Mouse (Mus musculus) hindbrain, embryonic 11.5 days (tissue): ENCODE data around the gene Ssbp3. TPM values are rescaled to one million over a fixed set of nuclear protein-coding genes. Genes with fewer than 3 reads are reported as not detected.

Experiments
- ATAC-seq: fragments of 200-750 bp; cut with Nextera tagmentation; 2 replicates; pipeline ENCODE4 v1.8.0; 2017; ENCODE audit warnings: mild to moderate bottlenecking, moderate TSS enrichment, moderate library complexity; ENCODE audit not compliant: low FRiP score
- DNase-seq: peaks from one replicate; pipeline ENCODE4 v3.0.0-alpha.2; 2015; ENCODE audit warnings: low spot score
- H3K27ac ChIP-seq: fragments of 300-500 bp; sonication (generic); 2 replicates; pipeline ENCODE4 v1.5.1; 2014; ENCODE audit warnings: mild to moderate bottlenecking, low read depth, low read length
- H3K27me3 ChIP-seq: fragments of 300-500 bp; sonication (generic); 2 replicates; pipeline ENCODE4 v1.6.1; 2014; ENCODE audit warnings: mild to moderate bottlenecking, low read length, moderate library complexity, mixed read lengths; ENCODE audit not compliant: control insufficient read depth, insufficient read depth
- H3K36me3 ChIP-seq: fragments of 300-500 bp; sonication (generic); 2 replicates; pipeline ENCODE4 v1.6.1; 2014; ENCODE audit warnings: mild to moderate bottlenecking, low read length, moderate library complexity, mixed read lengths; ENCODE audit not compliant: control insufficient read depth, insufficient read depth
- H3K4me1 ChIP-seq: fragments of 300-500 bp; sonication (generic); replicated peaks from 2 replicates; pipeline ENCODE4 v1.6.1; 2014; ENCODE audit warnings: low read length, mixed read lengths; ENCODE audit not compliant: control insufficient read depth, insufficient read depth
- H3K4me2 ChIP-seq: fragments of 300-500 bp; sonication (generic); replicated peaks from 2 replicates; pipeline ENCODE4 v1.6.1; 2014; ENCODE audit warnings: mild to moderate bottlenecking, low read depth, low read length
- H3K4me3 ChIP-seq: fragments of 300-500 bp; sonication (generic); 2 replicates; pipeline ENCODE4 v1.5.1; 2014; ENCODE audit warnings: low read depth, low read length
- H3K9ac ChIP-seq: fragments of 300-500 bp; sonication (generic); 2 replicates; pipeline ENCODE4 v1.6.1; 2014; ENCODE audit warnings: low read depth, low read length
- H3K9me3 ChIP-seq: fragments of 300-500 bp; sonication (generic); 2 replicates; pipeline ENCODE4 v1.6.1; 2016; ENCODE audit warnings: low read length; ENCODE audit not compliant: control insufficient read depth
- WGBS: fragments of 180-500 bp; shearing (Covaris S2); extraction: QIAGEN DNeasy Blood & Tissue Kit; methylation state at CpG from one replicate; pipeline ENCODE4 v1.1.7; 2014; 5-methylcytosine and 5-hydroxymethylcytosine counted together
- polyA plus RNA-seq: library from polyadenylated mRNA; unstranded; fragments of >200 nt; fragmentation: Nextera tagmentation; extraction: Ambion mirVana; gene quantifications from 2 replicates; pipeline ENCODE4 v1.2.1, GENCODE M21; 2014

Ssbp3 gene
- polyA plus RNA-seq, 1 experiment from 2014 or later: 159 TPM

DNA sequence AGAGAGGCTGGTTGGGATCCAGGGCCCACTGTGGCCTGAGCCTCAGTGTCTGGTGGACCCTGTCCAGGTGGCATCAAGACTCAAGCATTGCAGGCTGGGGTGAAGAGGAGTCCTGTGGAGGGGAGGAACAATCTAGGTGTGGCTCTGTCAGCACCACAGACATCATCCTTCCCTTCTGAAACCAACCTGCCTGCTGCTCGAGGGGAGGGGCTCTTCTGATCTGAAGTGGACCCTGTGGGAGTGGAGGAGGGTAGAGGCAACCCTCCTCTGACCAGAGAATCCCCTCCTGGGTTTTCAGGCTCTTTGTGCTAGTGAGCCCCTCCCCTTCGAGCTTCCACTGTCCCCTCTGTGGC lies 25.1 kb downstream of the Ssbp3 start:
- no peak overlapping the region for H3K4me2 ChIP-seq
- no peaks in the 10 kb centered on the region for H3K27me3 ChIP-seq
- ATAC-seq: peak; percentile 15
- peak overlapping the region; percentile 76 for H3K9ac ChIP-seq
- no peaks in the 10 kb centered on the region for H3K36me3 ChIP-seq
- peaks cover 57% of the 10 kb centered on the region for H3K4me1 ChIP-seq
- WGBS: 6% methylated on average over 2 of the region's 2 CpGs
- H3K9me3 ChIP-seq: no peaks in the 10 kb centered on the region
- no peak overlapping the region for H3K4me3 ChIP-seq
- peak; percentile 46 for DNase-seq
- peak overlapping the region; percentile 88 for H3K27ac ChIP-seq

DNA sequence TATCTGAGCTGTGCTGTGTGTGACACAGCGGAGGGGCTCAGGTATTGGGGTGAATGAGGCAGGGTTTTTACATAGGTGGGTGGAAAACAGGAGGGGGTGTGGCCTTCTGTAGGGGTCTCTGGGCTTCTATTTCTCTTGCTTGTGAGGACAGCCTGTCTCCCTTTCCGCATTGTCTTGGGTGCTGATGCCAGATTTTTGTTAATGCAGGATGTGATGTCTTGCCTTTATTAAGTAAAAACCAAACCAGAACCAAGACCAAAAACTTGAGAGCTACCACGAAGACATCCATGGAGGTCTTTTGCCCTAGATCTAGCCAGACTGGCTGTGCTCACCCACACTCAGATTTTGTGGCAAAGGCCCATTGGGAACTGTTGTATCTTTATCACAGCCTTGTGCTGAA lies 25.5 kb downstream of the Ssbp3 start:
- Histone ChIP-seq H3K4me3 (no peak overlapping the region), H3K27me3 (no peaks in the 10 kb centered on the region), H3K9ac (peak overlapping the region; percentile 76), H3K4me1 (peaks cover 62% of the 10 kb centered on the region), H3K9me3 (no peaks in the 10 kb centered on the region), H3K36me3 (no peaks in the 10 kb centered on the region), H3K4me2 (no peak overlapping the region; the same call in 1 of the 2 replicates), H3K27ac (peak overlapping the region; percentile 88)
- DNase-seq: peak; percentile 45
- WGBS: 52% methylated on average over 3 of the region's 3 CpGs
- no peak for ATAC-seq

DNA sequence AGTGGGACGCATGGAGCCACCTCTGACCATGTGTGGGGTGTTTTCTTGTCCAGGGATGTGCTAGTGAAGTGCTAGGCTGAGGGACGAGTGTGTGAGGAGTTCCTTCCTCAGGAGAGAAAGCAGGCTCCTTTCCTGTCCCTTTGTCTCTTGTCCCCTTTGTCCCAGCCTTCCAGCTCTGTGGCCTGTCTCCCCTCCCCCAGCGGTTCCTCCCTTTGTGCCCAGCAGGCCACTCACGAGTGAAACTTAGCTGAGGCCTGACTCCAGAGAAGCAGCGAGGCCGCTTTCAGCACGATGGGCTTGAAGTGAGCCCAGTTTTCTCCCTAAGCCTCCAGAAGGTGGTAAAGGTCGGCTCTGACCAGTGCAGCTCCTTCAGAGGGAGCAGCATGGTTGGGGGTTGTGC lies 26.2 kb downstream of the Ssbp3 start:
- WGBS: 1% methylated on average over 8 of the region's 8 CpGs
- no peaks in the 10 kb centered on the region for H3K36me3 ChIP-seq
- DNase-seq (peak; percentile 85), ATAC-seq (peak; percentile 48; the same call in 1 of the 2 replicates)
- peaks cover 69% of the 10 kb centered on the region for H3K4me1 ChIP-seq
- no peak overlapping the region for H3K4me3 ChIP-seq
- no peaks in the 10 kb centered on the region for H3K27me3 ChIP-seq
- H3K4me2 ChIP-seq: peak overlapping the region; percentile 24; the same call in 1 of the 2 replicates
- peak overlapping the region; percentile 88 for H3K27ac ChIP-seq
- H3K9me3 ChIP-seq: no peaks in the 10 kb centered on the region
- peak overlapping the region; percentile 76 for H3K9ac ChIP-seq

DNA sequence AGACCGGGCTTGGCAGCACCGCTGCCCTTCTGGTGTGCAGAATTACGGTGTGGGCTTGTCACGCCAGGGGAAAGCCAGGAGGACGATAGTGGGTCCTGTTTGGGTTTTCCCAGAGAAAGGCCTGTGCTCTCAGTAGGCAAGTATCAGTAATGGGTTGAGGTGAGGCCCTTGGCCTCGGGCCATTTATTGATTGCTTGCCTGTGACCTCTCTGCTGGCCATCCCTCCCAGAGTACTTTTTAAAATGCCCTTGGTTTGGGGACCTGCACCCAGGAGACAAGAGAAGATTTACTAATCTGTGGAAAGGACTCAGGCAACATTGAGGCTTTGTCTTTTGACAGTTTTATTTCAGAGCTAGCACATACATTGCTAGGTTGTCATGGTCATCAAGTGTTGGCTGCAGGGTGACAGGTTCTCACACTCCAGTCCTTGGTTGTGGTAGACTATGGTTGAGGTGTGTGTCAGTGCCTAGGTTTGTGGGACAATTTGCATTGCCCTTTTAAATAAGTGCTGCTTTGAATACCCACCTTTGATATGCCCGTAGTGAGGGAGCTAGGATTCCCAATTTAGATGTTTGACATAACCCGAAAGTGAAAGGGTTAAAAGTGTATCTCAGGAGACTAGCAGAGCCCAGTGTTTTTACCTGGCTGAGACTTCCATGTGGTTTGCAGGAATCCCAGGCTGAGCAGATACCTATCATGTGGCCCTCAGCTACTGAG lies 28.2 kb downstream of the Ssbp3 start:
- peak overlapping the region; percentile 79 for H3K27ac ChIP-seq
- no peaks in the 10 kb centered on the region for H3K27me3 ChIP-seq
- no peak overlapping the region; the same call in 1 of the 2 replicates for H3K4me2 ChIP-seq
- no peak overlapping the region for H3K4me3 ChIP-seq
- H3K9me3 ChIP-seq: no peaks in the 10 kb centered on the region
- WGBS: 50% methylated on average over 8 of the region's 8 CpGs
- no peak for ATAC-seq
- 0 out of 2 replicates have a peak overlapping the region, but pooled peaks have one; percentile 2 for H3K9ac ChIP-seq
- H3K4me1 ChIP-seq: peaks cover 69% of the 10 kb centered on the region
- DNase-seq: no peak
- no peaks in the 10 kb centered on the region for H3K36me3 ChIP-seq

DNA sequence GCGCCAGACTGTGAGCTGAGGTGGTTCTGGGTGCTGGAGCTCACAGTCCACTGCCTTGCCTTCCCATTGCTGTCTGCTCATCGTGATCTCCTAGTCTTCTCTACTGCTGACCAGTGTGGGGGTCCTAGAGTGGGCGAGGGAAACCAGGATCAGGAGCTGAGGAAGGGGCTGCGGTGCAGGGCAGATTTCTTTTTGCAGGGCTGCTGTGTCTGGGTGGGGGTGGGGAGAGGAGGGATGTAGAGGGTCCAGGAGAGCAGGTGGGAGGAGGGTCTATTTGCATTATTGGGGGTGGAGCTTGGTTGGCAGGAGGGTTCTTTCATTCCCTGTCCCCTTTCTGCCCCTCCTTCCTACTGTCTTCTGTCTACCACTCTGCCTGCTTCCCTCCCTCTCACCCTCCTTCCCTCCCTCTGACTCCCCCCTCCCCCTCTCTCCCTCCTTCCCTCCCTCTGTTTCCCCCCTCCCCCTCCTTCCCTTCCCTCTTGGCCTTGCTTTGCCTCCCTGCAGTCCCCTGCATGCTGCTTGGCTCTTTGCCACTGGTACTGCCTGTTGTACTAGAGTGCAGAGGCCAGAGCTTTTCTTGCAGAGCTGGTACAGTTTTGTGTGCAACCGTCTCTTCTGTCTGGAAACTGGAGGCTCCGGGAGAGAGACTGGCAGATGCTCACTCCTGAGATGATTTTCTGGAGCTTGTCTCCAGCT lies 28.9 kb downstream of the Ssbp3 start:
- WGBS: 12% methylated on average over 6 of the region's 6 CpGs
- H3K36me3 ChIP-seq: no peaks in the 10 kb centered on the region

DNA sequence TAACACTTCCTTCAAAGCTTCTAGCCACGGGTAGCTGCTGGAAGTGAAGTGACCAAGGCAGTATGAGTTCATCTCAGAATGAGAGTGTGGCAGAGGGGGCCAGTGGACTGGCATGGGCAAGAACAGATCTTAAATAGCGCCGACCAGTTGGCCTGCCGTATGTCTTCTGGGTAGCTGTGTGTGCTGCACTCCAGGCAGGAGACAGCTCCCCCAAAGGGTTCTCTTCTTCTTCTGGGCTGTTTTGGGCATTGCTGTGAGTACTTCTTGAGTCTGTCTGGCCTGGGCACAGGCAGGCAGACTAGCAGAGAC lies 29.4 kb downstream of the Ssbp3 start:
- WGBS: 57% methylated on average over 4 of the region's 4 CpGs
- H3K4me3 ChIP-seq: no peak overlapping the region
- no peak for ATAC-seq
- DNase-seq: no peak
- no peaks in the 10 kb centered on the region for H3K36me3 ChIP-seq
- H3K27ac ChIP-seq: peak overlapping the region; percentile 77
- no peak overlapping the region for H3K4me2 ChIP-seq
- H3K9me3 ChIP-seq: no peaks in the 10 kb centered on the region
- H3K9ac ChIP-seq: peak overlapping the region; percentile 32; the same call in 1 of the 2 replicates
- H3K27me3 ChIP-seq: no peaks in the 10 kb centered on the region
- peaks cover 63% of the 10 kb centered on the region for H3K4me1 ChIP-seq

More for the DNA sequence above, 28.9 kb downstream of the Ssbp3 start:
- H3K4me2 ChIP-seq: no peak overlapping the region
- peak; percentile 82 for ATAC-seq
- no peaks in the 10 kb centered on the region for H3K9me3 ChIP-seq
- H3K27me3 ChIP-seq: no peaks in the 10 kb centered on the region
- H3K27ac ChIP-seq: peak overlapping the region; percentile 79
- peak overlapping the region; percentile 32; the same call in 1 of the 2 replicates for H3K9ac ChIP-seq
- no peak overlapping the region for H3K4me3 ChIP-seq
- H3K4me1 ChIP-seq: peaks cover 67% of the 10 kb centered on the region
- DNase-seq: peak; percentile 70

DNA sequence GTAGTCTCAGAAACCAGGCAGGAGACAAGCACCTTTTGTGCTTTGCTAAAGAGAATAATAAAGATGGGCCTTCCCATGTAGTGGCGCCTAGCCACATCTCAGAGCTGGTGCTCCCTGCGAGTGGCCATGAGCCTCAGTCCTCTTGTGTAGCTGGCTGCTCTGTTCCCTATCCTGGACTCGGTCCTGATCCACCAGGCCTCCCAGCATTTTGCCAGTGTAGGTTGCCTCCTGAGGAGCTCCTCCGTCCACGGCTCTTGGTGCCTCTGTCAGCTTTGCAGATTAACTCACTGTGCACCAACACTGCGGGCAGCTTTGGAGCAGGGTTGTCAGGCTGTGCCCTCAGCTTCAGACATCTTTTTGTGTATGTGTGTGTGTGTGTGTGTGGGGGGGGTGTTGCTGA lies 30.4 kb downstream of the Ssbp3 start:
- H3K27ac ChIP-seq: no peak overlapping the region

DNA sequence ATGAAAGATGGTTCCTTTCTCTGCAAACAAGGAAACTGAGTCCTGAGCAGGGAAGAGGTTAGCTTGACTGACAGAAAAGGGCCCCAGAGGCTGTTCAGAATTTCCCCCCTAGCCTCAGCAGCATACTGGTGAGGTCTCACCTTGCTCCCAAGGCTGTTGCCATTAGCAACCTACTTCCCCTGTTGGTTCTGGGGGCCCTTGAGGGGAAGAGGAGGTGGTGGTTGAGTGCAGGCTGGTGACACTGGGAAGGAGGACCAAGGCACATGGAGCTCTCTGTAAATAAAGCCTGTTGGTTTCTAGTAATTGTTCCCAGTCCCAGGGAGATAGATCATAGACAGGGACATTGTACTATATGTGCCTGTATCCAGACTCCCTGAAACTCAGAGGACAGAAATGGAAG lies 31.0 kb downstream of the Ssbp3 start:
- no peak overlapping the region for H3K27ac ChIP-seq
- no peak overlapping the region for H3K4me2 ChIP-seq
- H3K9me3 ChIP-seq: no peaks in the 10 kb centered on the region
- peaks cover 52% of the 10 kb centered on the region for H3K4me1 ChIP-seq
- no peak overlapping the region for H3K4me3 ChIP-seq
- no peaks in the 10 kb centered on the region for H3K36me3 ChIP-seq
- DNase-seq (no peak), ATAC-seq (no peak)
- no peak overlapping the region for H3K9ac ChIP-seq
- no peaks in the 10 kb centered on the region for H3K27me3 ChIP-seq

More for the DNA sequence above, 30.4 kb downstream of the Ssbp3 start:
- WGBS: 68% methylated on average over 6 of the region's 6 CpGs
- Histone ChIP-seq H3K36me3 (no peaks in the 10 kb centered on the region), H3K9ac (no peak overlapping the region), H3K27me3 (no peaks in the 10 kb centered on the region), H3K4me2 (no peak overlapping the region), H3K9me3 (no peaks in the 10 kb centered on the region), H3K4me1 (peaks cover 55% of the 10 kb centered on the region), H3K4me3 (no peak overlapping the region)
- no peak for ATAC-seq
- DNase-seq: no peak

DNA sequence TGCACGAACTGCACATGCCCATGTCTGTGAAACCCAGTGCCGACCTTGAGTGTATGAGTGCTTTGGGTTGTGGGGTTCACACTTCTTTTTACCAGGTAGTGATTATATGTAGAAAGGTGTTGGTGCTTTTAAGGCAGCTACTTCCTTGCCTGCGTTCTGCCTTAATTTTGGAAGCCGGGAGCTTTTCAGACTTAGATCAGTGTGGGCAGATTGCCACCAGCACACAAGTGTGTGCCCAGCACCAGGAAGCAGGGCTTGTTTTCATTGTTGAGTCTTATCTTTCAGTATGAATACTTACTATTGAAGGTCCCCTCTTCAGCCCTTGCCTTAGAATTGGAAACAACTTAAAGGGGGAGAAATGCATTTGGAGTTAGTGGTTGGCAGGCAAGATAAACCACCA lies 32.0 kb downstream of the Ssbp3 start:
- no peak overlapping the region for H3K27ac ChIP-seq
- no peak for ATAC-seq
- no peaks in the 10 kb centered on the region for H3K27me3 ChIP-seq
- H3K36me3 ChIP-seq: no peaks in the 10 kb centered on the region
- no peak overlapping the region for H3K4me2 ChIP-seq
- WGBS: 93% methylated on average over 4 of the region's 4 CpGs
- no peak overlapping the region for H3K4me3 ChIP-seq
- H3K9ac ChIP-seq: no peak overlapping the region
- no peaks in the 10 kb centered on the region for H3K9me3 ChIP-seq
- peaks cover 46% of the 10 kb centered on the region for H3K4me1 ChIP-seq
- no peak for DNase-seq
